Mouse (Mus musculus) heart, adult 8-10 months (tissue): ENCODE data around the gene Rab27a. TPM values are rescaled to one million over a fixed set of nuclear protein-coding genes. Genes with fewer than 3 reads are reported as not detected.

Source experiments
- DNase-seq: peaks from one replicate; pipeline ENCODE4 v3.0.0; 2022; ENCODE audit warnings: low spot score
- total RNA-seq, 4 experiments: library from RNA; stranded (reverse); gene quantifications; 2 replicates each; pipeline ENCODE4 v1.2.4; 2022

The Rab27a gene
- total RNA-seq: 1 to 10 TPM; 4.3 to 7.0 (median 5.1) TPM

DNA sequence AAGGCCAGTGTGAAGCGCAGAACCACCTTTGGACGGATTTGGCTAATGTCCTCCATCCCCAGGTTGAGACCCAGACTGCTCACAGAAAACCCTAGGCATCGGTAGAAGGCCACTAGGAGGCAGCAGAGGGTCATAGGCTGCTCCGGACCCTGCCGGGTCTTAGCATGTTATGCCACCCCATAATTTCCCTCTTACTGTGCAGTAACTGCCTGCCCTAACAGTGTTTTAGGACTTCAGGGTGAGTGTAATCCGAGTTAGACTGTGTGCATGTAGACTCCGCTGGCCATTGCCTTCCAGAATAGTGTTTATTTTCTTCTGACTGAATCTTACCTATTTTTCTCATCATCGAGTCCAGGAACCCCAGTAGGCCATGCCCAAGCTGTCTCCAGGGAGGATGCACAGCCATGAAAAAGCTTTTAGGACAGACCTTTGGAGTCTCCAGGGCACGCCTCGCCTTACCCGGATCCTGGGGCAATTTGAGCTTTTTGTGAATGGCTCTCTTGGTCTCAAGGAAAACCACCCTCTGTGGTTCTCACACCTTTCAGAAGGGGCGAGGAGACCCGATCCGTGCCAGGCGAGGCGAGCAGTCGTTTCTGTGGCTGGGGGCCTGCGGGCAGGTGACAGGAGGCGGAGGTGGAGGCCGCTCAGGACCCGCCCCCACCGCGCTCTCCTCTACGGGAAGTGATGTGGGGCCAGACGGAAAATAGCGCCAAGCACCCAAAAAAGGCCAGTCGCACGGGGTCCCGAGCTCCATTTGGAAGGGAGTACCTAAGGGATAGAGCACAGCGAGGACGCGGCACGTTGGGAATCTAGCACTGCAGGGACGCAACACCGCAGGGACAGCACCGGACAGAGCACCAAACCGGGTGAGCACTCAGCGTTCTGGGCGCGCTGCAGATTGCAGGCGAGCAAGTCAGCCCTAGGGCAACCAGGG, at the start of gene Rab27a:
Rab27a (plus strand) TSS at position 709 of the 934 bp plus-strand sequence.
- peak; percentile 85 for DNase-seq

- DNase-seq: no peak
Measured at GRCm38 (mm10) chr9:72996167-72996566, 48.5 kb upstream of the Rab27a start.

GRCm38 (mm10) chr9:72996806-72997205, 47.8 kb upstream of the Rab27a start:
- no peak for DNase-seq

- DNase-seq: no peak
Measured at GRCm38 (mm10) chr9:73000487-73000886, 44.2 kb upstream of the Rab27a start.

DNA sequence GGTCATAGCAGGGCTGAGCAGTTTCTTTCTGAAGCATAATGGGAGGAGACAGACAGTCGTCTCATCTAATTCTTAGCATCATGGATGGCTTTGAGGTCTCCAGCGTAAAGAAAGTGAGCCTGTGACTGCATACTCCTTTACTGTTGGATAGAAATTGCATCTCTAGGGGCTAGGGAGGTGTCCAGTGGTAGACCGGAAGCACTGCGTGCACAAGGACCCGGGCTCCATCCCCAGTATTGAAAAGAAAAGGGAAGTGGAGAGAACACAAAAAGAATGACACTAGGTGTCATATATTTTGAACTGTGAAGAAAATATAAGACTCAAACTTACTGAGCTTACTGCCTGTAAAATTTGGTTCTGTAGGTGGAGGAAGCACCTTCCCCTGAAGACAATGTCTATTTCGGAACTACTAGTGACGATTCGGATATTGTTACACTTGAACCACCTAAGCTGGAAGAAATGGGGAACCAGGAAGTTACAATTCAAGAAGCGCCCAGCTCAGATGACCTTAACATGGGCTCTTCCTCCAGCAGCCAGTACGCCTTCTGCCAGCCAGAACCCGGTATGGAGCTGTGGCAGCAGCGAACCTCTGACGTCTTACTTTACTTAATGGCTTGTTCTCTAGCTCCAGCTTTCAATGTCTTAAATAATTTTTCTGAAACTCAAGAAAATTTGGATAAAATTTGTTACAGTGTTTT, 43.2 kb upstream of the Rab27a start:
- no peak for DNase-seq

- DNase-seq: no peak
Measured at GRCm38 (mm10) chr9:73002177-73002576, 42.5 kb upstream of the Rab27a start.

DNA sequence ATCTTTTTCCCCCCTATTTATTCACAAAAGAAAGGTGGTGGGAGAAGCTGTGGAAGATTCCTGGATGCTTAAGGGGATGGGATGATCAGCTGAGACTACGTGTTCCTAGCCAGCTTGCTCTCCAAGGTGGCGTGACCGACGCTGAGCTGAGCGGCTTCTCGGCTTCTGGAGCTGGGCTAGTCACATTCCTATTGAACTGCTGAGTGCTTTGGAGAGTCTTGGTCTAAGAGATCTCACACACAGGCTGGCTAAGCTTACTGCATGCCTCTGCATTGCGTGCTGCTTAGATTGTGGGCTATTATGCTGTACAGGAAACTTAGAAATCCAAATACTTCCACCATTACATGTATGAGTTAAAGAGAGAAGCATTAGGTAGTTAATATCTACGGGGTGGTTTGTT, 40.6 kb upstream of the Rab27a start:
- no peak for DNase-seq

DNA sequence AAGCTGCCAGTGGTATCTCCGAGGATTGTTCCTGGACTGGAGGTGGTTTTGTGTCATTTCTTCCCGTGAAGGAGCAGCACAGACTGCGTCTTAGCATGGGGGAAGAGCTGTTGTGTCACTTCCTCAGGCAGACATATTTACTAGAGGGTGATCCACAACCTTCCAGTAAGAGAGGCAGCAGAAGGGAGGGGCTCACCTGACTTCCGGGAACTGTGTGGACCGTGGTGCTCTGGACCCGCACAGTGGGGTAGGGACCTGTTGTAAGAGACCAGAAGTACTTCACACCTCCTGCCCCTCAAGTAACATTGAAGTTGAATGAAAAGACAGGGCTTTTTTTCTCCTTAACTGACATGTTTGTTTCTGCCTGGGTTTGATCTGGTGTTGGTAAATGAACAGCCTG, 39.5 kb upstream of the Rab27a start:
- DNase-seq: no peak

DNA sequence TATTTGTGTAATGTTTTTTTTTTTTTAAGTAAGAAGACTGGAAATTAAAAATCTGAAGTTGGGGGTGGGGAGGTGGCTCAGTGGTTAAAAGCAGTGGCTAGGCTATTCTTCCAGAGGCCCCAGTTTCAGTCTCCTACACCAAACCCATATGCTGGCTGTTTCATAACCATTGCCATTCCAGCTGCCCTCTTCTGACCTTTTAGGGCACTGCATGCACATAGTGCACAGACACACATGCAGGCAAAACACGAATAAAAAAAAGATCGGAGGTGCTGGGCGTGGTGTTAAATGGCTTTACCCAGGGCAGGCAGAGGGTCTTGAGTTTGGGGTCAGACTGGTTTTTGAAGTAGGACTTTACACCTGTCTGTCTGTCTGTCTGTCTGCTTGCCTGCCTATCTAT, 38.5 kb upstream of the Rab27a start:
- no peak for DNase-seq

- no peak for DNase-seq
Measured at GRCm38 (mm10) chr9:73008384-73008783, 36.3 kb upstream of the Rab27a start.

- no peak for DNase-seq
Measured at GRCm38 (mm10) chr9:73012629-73013028, 32.0 kb upstream of the Rab27a start.

- DNase-seq: no peak
Measured at GRCm38 (mm10) chr9:73014724-73015123, 29.9 kb upstream of the Rab27a start.

GRCm38 (mm10) chr9:73019841-73020240, 24.8 kb upstream of the Rab27a start:
- no peak for DNase-seq

- DNase-seq: no peak
Measured at GRCm38 (mm10) chr9:73020566-73021097, 24.0 kb upstream of the Rab27a start.

- no peak for DNase-seq
Measured at GRCm38 (mm10) chr9:73025818-73026636, 18.6 kb upstream of the Rab27a start.

- DNase-seq: no peak
Measured at GRCm38 (mm10) chr9:73030443-73030842, 14.2 kb upstream of the Rab27a start.

DNA sequence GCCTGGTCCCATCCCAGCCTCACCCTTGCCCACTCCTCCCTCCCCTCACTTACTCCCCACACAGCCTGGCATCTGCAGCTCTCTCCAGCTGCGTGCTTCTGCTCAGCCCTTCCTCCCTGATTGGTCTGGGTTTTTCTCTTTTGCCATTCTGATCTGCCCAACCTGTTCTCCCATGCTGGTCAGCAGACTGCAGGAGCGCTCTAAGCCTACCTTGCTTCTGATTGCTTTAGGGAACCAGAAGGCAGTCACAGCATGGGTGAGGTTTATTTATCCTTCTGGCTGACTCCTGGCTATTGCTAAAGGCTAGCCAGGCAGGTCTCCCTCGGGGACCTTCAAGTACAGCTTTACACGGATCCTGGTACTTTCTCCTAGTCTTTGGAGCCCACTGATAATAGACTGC, 13.2 kb upstream of the Rab27a start:
- DNase-seq: no peak

GRCm38 (mm10) chr9:73033406-73033805, 11.2 kb upstream of the Rab27a start:
- no peak for DNase-seq

- DNase-seq: peak; percentile 94
Measured at GRCm38 (mm10) chr9:73039222-73039945, 5.3 kb upstream of the Rab27a start.

- DNase-seq: no peak
Measured at GRCm38 (mm10) chr9:73040080-73040479, 4.6 kb upstream of the Rab27a start, which contains the start of gene Pigb. Gene Pigb (minus strand): TSS chr9:73040378.

DNA sequence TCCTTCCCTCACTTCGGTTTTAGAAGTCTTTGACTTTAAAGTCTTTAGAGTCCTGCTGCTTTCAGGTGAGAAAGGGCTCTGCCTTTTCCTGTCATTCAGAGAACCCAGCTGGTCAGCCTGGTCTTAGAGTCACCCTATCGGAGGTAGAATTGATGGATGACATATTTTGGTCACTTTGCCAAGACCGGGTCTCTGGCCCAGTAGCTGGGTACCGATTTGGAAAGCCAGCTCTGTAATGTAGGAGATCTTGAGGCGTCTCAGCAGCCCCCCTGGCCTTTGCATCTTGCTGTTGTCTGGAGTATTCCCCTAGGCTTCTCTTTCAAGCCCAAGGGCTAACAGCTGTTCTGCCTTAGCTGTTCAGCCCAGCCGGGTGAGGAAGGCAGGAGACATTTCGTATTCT, 550 bp downstream of the Rab27a start:
- no peak for DNase-seq
